Mouse (Mus musculus): ENCODE measurements around the gene Erf. TPM values are rescaled to one million over a fixed set of nuclear protein-coding genes. Genes with fewer than 3 reads are reported as not detected.

Gene Erf
- 1 to 10 TPM; 1.9 to 2.6 TPM for polyA plus RNA-seq (2017; shearing (Covaris generic))

GRCm38 (mm10) chr7:25250141-25250972, at the start of gene Erf:
TSS of gene Erf (minus strand) at chr7:25250761.

GRCm38 (mm10) chr7:25297454-25298325, 47.1 kb upstream of the Erf start, which contains the start of gene Pafah1b3:
TSS of gene Pafah1b3 (minus strand) at chr7:25297986.

GRCm38 (mm10) chr7:25267301-25267750, 16.8 kb upstream of the Erf start, which contains the start of gene Cic:
TSS of gene Cic (plus strand) at chr7:25267704.

GRCm38 (mm10) chr7:25237249-25238014, 13.1 kb downstream of the Erf start, which contains the start of gene Gsk3a:
TSS of gene Gsk3a (minus strand) at chr7:25237851.

GRCm38 (mm10) chr7:25221102-25221883, 29.3 kb downstream of the Erf start, which contains the start of gene Zfp526:
TSS of gene Zfp526 (plus strand) at chr7:25221425.

GRCm38 (mm10) chr7:25220457-25221101, 30.0 kb downstream of the Erf start, which contains the start of gene Dedd2:
TSS of gene Dedd2 (minus strand) at chr7:25220615.

Other genes starting within 250 kb of the Erf start
- gene Atp1a3, start 244.8 kb downstream of the Erf start, polyA plus RNA-seq (2017; shearing (Covaris generic)): 1 to 10 TPM in 1 of 2 experiments, under 1 TPM in 1; 0.47 to 1.8 TPM
- gene Grik5, start 178.4 kb downstream of the Erf start, polyA plus RNA-seq (2017; shearing (Covaris generic)): 1 to 10 TPM; 5.9 to 7.7 TPM
- gene Zfp574, start 178.2 kb downstream of the Erf start, polyA plus RNA-seq (2017; shearing (Covaris generic)): 10 to 100 TPM; 17.5 to 28.2 TPM
- 10 to 100 TPM; 73.9 to 77.6 TPM for gene Pou2f2, start 71.0 kb downstream of the Erf start, polyA plus RNA-seq (2017; shearing (Covaris generic))
- gene Dedd2, start 30.1 kb downstream of the Erf start, polyA plus RNA-seq (2017; shearing (Covaris generic)): 10 to 100 TPM; 66.7 to 85.6 TPM
- gene Zfp526, start 29.3 kb downstream of the Erf start, polyA plus RNA-seq (2017; shearing (Covaris generic)): 1 to 10 TPM; 2.6 to 3.3 TPM
- gene Gsk3a, start 12.9 kb downstream of the Erf start, polyA plus RNA-seq (2017; shearing (Covaris generic)): 10 to 100 TPM; 83.3 to 91.6 TPM
- gene Cic, start 16.9 kb upstream of the Erf start, polyA plus RNA-seq (2017; shearing (Covaris generic)): 10 to 100 TPM; 35.1 to 35.4 TPM
- 10 to 100 TPM; 25.9 to 42.4 TPM for gene Pafah1b3, start 47.2 kb upstream of the Erf start, polyA plus RNA-seq (2017; shearing (Covaris generic))
- not detected for gene Prr19, start 50.6 kb upstream of the Erf start, polyA plus RNA-seq (2017; shearing (Covaris generic))
- gene Tmem145, start 55.3 kb upstream of the Erf start, polyA plus RNA-seq (2017; shearing (Covaris generic)): under 1 TPM in 1 of 2 experiments, not detected in 1; 0.12 TPM
- under 1 TPM; 0.06 to 0.11 TPM for gene Megf8, start 66.4 kb upstream of the Erf start, polyA plus RNA-seq (2017; shearing (Covaris generic))
- gene Cnfn, start 119.0 kb upstream of the Erf start, polyA plus RNA-seq (2017; shearing (Covaris generic)): not detected
- gene Lipe, start 147.9 kb upstream of the Erf start, polyA plus RNA-seq (2017; shearing (Covaris generic)): 10 to 100 TPM; 11.6 to 13.0 TPM
- gene Cxcl17, start 162.1 kb upstream of the Erf start, polyA plus RNA-seq (2017; shearing (Covaris generic)): not detected
- 1 to 10 TPM in 1 of 2 experiments, under 1 TPM in 1; 0.97 to 2.0 TPM for gene Ceacam1, start 226.8 kb upstream of the Erf start, polyA plus RNA-seq (2017; shearing (Covaris generic))